Mouse (Mus musculus): ENCODE measurements around the gene Slc19a1.
A peak's percentile ranks its signal among the peaks of the same experiment; 100 is the strongest.

Slc19a1 gene

DNA sequence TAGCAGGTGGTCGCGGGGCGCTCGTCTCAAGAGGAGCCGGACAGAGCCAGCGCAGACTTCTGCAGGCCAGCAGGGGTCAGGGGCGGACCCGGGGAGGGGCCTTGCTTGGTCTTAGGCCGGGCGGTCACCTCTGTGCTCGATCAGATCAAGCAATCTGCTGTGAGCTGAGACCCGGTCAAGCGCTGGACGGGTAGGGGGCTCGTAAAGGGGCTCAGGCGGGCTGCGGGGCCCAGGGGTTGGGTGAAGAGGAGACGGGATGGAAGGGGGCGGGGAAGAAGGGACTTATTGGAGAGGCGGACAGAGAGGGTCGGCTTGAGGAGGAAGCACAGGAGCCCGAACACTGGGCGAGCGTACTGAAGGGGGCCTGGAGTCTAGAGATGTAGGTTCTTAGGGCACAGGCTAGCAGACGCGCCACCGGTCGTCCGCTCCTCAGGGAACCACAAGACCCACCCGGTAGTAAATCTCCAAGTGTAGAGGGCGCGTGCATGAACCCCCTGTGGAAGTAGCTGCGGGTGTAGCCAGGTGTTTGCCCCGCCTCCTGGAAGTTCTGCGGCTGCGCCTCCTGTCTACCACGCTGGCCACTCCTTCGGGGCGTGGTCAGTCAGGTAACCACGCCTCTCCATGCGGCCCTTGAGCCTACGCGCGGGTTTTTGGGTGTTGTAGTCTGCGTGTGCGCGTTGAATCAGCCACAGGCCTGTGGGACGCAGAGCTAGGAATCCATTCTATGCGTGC, 716 bp downstream of the Slc19a1 start:
- peak; percentile 83 for DNase-seq (ENCODE audit: low read depth, low spot score)

DNA sequence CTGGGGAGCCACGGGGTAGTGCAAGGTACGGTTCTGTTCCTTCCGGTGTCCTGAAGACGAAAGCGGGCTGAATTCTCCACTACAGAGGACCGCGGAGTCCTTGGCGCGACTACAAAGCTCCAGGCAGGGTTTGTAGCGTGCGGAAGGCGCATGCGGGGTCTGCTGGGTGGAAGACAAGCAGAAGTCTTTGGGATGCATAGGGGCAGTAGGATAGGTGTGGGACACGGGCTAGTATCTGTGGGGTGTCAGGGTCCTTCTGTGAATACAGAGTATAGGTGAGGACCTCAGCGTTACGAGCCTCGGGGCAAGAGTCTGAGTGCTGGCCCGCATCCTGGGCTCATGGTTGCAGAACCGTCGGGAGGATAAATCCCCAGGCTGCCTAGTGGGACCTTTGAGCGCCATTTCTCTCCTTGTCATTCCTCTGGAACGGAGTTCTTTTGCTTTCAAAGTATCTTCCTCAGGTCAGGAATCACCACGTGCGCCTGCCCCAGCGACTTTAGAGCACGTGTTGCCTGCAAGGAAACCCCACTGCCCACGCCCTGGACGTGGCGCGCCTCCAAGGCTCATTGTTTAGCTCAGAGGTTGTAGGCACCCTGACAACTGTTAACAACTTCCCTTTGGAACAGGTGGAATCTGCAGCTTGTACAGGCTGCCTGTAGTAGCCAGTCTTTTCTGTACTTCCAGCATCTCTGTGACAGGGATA, 1.4 kb downstream of the Slc19a1 start:
- DNase-seq (ENCODE audit: low read depth, low spot score) = peak; percentile 16

- no peak for DNase-seq (ENCODE audit: low read depth, low spot score)
Measured at GRCm38 (mm10) chr10:77035487-77035886, 3.4 kb downstream of the Slc19a1 start.

DNA sequence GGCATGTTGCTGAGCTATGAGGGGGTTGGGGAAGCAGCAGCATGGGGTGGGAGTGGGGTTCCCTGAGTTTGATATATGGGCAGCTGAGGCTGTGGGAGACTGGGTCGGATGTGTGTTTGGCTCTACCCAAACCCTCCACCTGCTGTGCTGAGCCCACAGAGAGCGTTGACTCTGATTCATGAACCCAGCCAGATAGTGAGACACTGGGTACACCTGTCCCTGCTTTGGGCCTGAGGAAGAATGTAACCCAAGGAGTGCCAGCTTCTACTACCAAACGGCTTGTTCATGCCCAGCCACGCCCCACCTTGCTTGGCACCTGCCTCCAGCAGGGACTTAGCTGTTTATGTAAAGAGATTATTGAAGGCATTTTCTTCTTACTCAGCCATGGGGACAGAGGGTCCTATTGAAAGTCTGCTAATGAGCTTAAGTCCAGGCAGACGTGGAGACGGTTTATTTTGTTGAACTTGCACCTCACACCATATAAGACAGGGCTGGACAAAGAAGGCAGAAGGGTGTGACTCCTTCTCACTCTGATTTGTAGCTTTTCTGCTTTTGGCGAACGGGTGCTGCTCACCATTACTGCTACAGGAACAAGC, 6.6 kb downstream of the Slc19a1 start:
- no peak for DNase-seq (ENCODE audit: low read depth, low spot score)

- DNase-seq (ENCODE audit: low read depth, low spot score) = no peak
Measured at GRCm38 (mm10) chr10:77048196-77048595, 16.2 kb downstream of the Slc19a1 start.

DNA sequence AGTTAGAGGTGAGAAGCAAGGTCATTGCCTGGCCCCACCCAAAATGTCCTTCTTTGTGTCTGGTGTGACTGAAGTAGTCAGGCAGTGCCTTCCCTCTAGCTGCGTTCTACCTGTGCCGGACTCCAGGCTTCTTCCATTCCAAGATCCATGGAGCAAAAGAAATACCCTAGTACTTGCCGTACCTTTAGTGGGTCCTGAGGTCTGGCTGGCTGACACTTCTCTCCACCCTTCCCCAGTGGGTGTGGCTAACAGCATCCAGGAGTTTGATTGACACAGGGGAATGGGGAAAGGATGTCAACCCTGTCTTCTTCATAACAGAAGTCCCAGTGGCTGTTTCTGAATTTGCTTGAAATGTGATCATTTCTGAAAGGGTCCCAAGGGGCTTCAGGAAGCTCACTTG, 16.6 kb downstream of the Slc19a1 start:
- no peak for DNase-seq (ENCODE audit: low read depth, low spot score)

DNA sequence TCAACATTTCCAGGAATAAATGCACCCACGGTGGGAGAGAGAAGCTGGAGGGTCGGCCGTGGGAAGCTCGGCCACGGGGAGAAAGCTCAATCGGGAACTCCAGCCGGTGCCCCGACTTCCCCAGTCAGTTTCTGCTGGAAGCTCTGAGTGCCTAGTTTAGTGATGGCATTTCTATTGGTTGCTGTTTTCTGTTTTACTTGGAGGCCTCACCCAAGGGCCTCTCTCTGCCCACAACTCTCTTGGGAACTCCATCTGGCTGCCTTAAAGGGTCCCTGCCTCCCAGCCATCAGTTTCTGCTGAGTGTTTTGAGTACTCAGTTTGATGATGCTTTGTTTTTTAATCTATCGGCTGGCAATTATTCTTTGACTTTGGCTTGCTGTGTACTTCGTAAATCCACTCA, 24.7 kb downstream of the Slc19a1 start:
- no peak for DNase-seq (ENCODE audit: low read depth, low spot score)

DNA sequence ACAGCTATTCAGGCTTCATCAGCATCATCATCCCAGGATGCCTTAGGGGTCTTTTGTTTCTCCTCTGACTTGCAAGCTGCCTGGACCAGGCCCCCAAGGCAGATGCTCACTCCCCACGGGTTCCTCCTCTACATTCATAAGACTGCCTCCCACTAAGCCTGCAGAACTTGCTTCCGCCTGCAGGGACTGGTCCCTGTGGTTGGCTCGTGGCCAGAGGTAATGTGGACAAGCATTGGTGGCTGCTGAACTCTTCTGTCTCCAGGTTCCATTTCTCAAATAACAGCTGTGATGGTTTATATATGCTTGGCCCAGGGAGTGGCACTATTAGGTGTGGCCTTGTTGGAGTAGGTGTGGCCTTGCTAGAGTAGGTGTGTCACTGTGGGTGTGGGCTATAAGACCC, 29.4 kb downstream of the Slc19a1 start:
- DNase-seq (ENCODE audit: low read depth, low spot score) = no peak

DNA sequence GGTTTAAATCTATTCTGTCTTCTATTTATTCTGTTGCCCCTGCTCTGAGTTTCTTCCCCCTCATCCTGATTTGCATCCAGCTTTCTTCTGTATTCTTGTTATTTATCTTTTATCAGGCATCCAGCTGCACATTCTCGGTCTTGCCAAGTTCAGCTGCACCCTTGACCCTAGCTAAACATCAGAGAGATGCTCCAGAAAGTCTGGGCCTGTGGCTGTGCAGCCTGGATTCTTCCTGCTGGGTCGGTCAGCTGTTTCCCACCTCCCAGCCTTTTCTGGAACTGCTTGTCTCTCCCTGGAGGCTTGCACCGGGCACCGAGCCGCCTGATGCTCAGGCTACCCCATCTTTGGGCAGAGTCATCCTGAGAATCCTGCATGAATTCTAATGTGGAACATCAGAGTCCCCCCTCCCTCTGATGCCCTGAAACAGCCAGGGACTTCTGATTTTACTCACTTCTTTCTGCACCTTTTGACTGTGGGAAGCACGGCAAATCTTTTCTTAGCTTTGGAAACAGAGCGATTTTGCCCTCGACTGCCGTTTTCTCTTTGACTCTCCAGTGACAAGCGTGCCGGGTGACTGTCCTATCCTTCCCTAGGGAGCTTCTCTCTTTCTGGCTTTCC, 30.5 kb downstream of the Slc19a1 start:
- no peak for DNase-seq (ENCODE audit: low read depth, low spot score)

DNA sequence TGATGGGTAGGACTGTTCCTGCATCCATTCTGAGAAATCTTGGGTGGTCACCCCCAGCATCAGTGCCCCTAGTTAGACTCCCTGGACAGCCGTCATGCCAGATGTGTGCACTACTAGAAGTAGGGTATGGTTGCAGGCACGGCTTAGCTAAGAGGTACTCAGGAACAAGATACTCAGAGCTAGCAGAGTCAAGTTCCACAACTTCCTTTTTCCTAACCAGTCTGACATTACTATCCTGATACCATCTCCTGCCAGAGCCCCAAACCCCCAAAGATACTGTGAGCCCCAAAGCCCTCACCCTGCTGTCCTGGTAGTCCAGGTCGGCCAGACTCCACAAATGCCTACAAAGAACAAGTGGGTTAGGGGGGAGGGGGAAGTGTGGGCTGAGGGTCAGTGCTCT, 32.2 kb downstream of the Slc19a1 start:
- no peak for DNase-seq (ENCODE audit: low read depth, low spot score)

GRCm38 (mm10) chr10:77064659-77065058, 32.6 kb downstream of the Slc19a1 start:
- no peak for DNase-seq (ENCODE audit: low read depth, low spot score)

DNA sequence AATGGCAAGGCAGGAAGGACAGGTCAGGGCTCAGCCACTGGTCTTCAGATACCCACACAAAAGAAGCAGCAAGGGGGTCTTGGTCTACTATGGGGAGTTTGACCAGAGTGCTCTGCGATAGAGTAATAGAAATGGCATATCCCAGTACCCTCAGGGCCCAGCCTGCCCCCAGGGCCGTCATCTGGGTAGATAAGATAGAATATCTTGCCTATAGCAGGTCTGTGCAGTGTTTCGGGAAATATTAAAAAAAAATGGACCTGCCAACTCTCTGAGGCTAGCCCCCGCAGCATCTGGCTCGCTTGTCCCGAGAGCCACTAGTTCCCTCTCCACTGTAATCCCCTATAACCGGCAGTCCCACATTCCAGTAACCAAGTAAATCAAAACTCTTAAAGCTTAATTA, 36.4 kb downstream of the Slc19a1 start:
- no peak for DNase-seq (ENCODE audit: low read depth, low spot score)

- DNase-seq (ENCODE audit: low read depth, low spot score) = no peak
Measured at GRCm38 (mm10) chr10:77070072-77070471, 38.0 kb downstream of the Slc19a1 start.

DNA sequence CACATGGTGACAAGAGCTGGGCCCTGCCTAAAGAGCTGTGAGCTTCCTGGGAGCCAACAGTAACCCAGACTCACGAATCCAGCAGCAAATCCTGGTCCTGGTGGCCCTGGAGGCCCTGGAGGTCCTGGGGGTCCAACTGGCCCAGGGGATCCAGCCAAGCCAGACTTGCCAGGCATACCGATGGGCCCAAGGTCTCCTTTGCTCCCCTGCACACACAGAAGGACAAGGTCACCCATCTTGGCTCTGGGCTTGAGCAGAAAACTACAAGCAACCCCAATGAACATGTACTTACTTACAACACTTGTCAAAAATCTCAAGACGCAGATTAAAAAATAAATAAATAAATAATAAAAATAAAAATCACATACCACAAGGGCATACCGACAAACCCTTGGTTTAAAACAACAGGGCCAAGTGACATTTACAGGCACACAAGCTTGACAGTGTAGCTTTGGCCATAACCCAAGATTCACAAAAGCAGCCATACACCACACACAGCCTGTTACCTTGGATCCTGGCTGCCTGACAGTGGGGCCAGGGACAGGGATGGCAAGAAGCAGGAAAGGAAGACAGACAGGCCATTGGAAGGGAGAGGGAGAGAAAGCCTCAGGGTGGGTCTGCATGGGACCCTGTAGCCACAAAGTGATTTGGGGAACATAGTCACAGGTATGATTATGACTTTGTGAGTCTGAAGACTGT, 42.4 kb downstream of the Slc19a1 start:
- DNase-seq (ENCODE audit: low read depth, low spot score) = no peak

DNA sequence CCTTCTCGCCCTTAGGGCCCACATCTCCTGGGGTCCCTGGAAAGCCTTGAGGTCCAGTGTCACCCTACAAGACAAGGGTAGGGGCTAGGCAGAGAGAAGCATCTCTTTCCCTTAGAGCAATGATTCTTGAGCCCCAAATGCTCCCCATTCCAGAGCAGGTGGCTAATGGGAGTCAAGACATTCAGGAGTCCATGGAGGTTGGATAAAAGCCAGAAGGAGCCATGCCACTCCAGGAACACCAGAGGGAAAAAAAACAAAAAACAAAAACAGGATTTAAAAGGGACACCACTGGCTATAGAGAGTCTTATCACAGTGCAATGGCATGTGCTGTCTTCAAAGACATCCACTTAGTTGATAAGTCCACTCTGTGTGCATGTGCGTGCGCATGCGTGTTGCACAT, 46.4 kb downstream of the Slc19a1 start:
- no peak for DNase-seq (ENCODE audit: low read depth, low spot score)

DNA sequence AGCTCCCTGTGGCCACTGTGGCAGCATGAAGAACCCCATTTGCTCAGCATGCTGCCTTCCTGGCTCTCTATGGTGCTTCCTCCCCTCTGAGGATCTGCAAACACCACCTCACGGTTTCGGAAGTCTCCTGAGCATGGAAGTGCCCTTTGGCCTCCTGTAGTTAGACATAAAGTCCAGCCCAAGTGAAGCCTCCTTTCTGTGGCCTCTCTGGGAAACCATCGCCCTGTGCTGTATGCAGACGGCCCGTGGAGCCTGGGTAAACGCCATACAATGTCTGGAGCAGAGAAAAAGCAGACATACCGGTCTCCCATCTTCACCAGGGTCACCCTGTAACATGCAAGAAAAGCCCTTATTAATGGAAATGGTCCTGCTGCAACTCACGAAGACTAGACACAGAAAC, 46.9 kb downstream of the Slc19a1 start:
- DNase-seq (ENCODE audit: low read depth, low spot score) = no peak

DNA sequence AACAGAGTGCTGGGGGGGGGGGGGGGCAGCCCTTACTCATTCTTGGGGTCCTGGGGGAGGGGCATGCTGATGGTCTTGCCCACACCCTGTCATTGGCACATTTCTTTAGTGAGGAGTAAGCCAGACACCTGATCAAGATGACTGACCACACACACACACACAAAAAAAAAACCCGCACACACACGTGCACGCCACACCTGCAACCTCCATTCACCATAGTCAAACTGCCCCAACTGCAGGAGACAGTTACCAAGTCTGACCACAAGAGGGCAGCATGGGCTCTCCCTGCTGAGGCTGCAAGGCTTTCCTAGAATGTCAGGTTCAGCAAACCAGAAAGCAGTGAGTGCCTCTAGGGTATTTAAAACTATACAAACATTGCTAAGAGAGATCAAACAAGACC, 50.4 kb downstream of the Slc19a1 start:
- DNase-seq (ENCODE audit: low read depth, low spot score) = peak; percentile 50

DNA sequence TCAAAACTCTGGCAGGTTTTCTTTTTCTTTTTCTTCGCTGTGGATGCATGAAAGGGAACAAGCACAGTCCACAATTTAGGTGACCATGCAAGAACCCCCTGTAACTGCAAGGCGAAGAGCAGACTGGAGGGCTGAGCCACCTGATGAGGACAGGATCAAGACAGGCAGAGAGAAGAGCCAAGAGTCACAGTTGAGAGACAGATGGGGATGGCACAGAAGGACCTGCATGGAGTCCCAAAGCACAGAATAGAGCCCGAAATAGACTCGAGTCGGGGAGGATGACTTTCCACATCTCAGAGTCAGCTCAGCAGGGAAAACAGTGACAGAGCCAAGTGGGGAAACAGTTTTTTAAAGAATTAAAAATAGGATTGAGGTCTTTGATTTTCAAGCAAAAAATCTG, 50.9 kb downstream of the Slc19a1 start:
- no peak for DNase-seq (ENCODE audit: low read depth, low spot score)

DNA sequence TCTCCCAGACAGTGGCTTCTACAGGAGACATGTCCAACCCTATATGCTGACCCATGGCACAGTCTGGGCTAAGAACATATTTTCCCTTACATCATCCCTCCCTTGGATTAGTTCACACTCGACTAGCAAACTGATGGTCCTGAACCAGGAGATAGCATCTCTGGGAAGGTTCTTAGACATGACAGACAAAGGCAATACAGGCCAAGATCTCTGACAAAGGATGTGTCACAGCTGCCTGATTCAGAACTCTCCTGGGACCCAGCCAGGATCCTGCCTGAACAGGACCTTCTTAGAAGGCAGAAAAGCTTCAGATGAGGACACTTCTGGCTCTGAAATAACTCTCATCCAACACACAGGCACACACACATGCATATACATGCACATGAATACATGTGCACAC, 52.5 kb downstream of the Slc19a1 start:
- no peak for DNase-seq (ENCODE audit: low read depth, low spot score)

- peak; percentile 35 for DNase-seq (ENCODE audit: low read depth, low spot score)
Measured at GRCm38 (mm10) chr10:77089336-77089735, 57.3 kb downstream of the Slc19a1 start.

GRCm38 (mm10) chr10:77090063-77090462, 58.0 kb downstream of the Slc19a1 start:
- DNase-seq (ENCODE audit: low read depth, low spot score) = no peak

DNA sequence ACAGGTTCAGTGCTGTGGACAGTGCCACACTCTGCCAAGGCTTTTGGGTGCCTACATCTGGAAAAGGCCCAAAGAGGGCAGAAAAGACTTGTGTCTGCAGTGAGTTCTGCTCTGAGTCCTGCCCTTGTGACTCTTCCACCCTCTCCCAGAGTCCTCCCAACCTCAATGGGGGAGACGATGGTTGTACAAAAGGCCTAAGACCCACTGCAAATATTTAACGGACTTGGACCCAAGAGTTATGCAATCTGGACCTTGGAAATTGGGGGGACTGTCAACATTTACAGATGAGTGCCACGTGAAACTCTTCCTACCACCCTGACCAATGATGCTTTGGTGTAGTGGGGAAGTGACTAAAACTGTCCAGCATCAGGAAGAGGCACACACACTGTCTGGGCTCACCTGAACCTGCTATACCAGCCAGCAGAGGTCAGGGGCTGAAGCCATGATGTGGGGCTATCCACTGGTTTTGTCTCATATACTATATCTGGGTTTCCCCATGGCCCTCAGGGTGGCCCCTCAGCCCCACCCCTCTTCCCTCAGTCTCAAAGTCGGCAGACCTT, 59.6 kb downstream of the Slc19a1 start:
- no peak for DNase-seq (ENCODE audit: low read depth, low spot score)
